Mouse (Mus musculus) naive thymus-derived CD4-positive, alpha-beta T cell, adult 2 months (primary cell): ENCODE results near the gene Atp10b.
"Not testable (repeated sequence)": the region's sequence is repeated elsewhere in the genome, so short reads cannot be mapped to it uniquely, and the experiment has no call there.

ENCODE experiments used
- DNase-seq: peaks from one replicate; pipeline ENCODE4 v3.0.0-alpha.2; 2011; ENCODE audit warnings: low read depth

The Atp10b gene

GRCm38 (mm10) chr11:43149577-43149976 is at the start of gene Atp10b:
Gene Atp10b (plus strand): TSS chr11:43149877.
- DNase-seq = no peak

- no peak for DNase-seq
These were observed 48.3 kb upstream of the Atp10b start for GRCm38 (mm10) chr11:43101357-43101756.

- no peak for DNase-seq
These were observed 23.7 kb upstream of the Atp10b start for GRCm38 (mm10) chr11:43125908-43126477.

- DNase-seq = not testable (repeated sequence)
These were observed 23.1 kb upstream of the Atp10b start for GRCm38 (mm10) chr11:43126573-43126972.

GRCm38 (mm10) chr11:43141296-43141695 is 8.4 kb upstream of the Atp10b start:
- no peak for DNase-seq

GRCm38 (mm10) chr11:43142811-43143210 is 6.9 kb upstream of the Atp10b start:
- DNase-seq = no peak

- DNase-seq = no peak
These were observed 5.5 kb upstream of the Atp10b start for GRCm38 (mm10) chr11:43144178-43144577.

- not testable (repeated sequence) for DNase-seq
These were observed 4.8 kb upstream of the Atp10b start for GRCm38 (mm10) chr11:43144882-43145281.

- no peak for DNase-seq
These were observed 2.3 kb upstream of the Atp10b start for GRCm38 (mm10) chr11:43147380-43147779.

GRCm38 (mm10) chr11:43148341-43148740 is 1.3 kb upstream of the Atp10b start:
- no peak for DNase-seq

GRCm38 (mm10) chr11:43155004-43155403 is 5.3 kb downstream of the Atp10b start:
- no peak for DNase-seq

- DNase-seq = no peak
These were observed 5.7 kb downstream of the Atp10b start for GRCm38 (mm10) chr11:43155417-43155816.

GRCm38 (mm10) chr11:43158814-43159213 is 9.1 kb downstream of the Atp10b start:
- DNase-seq = no peak

- no peak for DNase-seq
These were observed 10.7 kb downstream of the Atp10b start for GRCm38 (mm10) chr11:43160188-43160942.

GRCm38 (mm10) chr11:43170601-43171000 is 20.9 kb downstream of the Atp10b start:
- DNase-seq = no peak

GRCm38 (mm10) chr11:43174359-43175116 is 24.9 kb downstream of the Atp10b start:
- peak; percentile 2 for DNase-seq

GRCm38 (mm10) chr11:43182401-43182800 is 32.7 kb downstream of the Atp10b start:
- no peak for DNase-seq

GRCm38 (mm10) chr11:43182816-43183215 is 33.1 kb downstream of the Atp10b start:
- no peak for DNase-seq

GRCm38 (mm10) chr11:43183457-43183856 is 33.8 kb downstream of the Atp10b start:
- DNase-seq = no peak

GRCm38 (mm10) chr11:43186291-43186690 is 36.6 kb downstream of the Atp10b start:
- no peak for DNase-seq

GRCm38 (mm10) chr11:43189817-43190593 is 40.3 kb downstream of the Atp10b start:
- no peak for DNase-seq

- DNase-seq = no peak
These were observed 49.1 kb downstream of the Atp10b start for GRCm38 (mm10) chr11:43198811-43199210.
